Mouse (Mus musculus) ovary, postnatal 36 days (tissue): ENCODE measurements at regions not wholly inside any gene's neighbourhood (a gene's known extent, or its start where the extent isn't known, plus 50 kb on each side); places are given as distances from the start of the nearest gene placed in this dataset.
A peak's percentile ranks its signal among the peaks of the same experiment; 100 is the strongest.

Source experiments
- DNase-seq: peaks from one replicate; pipeline ENCODE4 v3.0.0; 2022; ENCODE audit warnings: low spot score, mixed read lengths

DNA sequence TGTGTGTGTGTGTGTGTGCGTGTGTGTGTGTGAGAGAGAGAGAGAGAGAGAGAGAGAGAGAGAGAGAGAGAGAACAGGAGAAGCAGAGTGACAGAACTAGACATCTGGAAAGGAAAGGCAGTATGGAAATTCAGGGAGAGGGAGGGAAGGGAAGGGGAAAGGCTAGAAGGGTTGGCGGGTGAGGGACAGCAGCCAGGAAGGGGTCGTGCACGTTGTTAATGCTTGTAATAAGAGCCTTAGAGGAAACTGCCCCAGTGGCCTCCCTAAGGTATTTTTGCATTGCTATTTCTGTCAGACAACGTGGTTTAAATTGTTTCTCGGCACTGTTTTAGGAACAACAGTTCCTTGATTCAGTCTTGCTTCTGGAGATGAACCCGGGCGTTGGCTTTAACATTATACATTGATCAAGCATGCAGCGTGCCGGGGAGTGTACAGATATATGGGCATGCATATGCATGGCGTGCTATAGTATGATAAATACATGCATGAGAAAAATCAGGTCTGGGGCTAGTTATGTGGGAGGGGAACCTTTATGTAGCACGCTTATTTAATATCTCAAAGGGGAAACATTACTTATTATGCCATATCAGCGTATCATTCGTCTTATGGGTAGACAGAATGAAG lies 52.6 kb upstream of the Ptgfrn start:
- no peak for DNase-seq

DNA sequence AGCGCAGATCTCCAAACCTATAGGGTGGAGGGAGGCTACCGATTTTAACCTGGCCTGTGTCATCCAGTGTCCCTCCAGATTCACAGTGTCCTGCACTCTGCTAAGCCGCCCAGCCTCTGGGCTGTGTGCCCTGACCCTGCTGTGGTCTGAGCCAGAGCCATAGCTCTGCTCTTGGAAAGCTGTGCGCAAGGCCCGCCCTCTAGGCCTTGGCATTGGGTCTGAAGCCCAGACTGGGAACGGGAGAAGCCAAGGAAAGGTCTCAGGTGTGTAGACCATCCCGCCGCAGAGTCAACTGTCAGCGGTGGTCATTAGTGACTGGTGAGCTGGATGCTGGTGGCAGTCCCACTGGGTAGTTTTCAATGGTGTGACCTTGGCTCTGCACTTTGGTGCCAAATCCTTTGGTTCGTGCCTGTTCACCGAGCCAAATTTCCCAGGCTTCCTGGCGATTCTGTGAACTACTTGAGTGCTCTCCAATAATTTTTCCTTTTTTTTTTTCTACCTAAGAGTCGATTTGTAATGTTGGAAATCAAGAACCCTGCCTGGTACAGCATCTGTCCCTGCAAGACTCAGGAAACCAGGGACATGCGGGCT lies 52.0 kb upstream of the Ptgfrn start:
- DNase-seq: peak; percentile 43

DNA sequence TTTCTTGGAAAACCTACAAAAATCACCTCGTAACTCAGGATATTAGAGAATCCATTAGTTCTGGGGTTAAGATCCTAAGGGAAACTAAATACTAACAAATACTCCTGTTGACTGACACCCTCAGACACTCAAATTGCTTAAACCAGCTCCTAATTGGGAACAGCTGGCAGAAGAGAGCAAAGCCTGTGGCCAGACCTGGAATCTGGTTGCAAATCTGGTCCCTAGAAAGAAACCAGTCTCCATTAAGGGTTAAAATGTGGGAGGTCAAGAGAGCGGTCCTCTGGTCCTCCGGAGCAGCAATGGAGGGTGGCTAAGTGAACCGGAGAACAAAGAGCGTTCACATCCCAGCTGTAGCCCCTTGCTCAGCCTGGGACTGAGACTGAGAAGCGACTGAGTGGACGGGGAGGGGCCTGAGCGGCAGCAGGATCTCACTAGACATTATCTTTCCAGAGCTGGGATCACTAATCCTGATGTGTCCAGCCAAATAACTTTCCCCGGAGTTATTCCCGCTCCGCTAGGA lies 51.4 kb upstream of the Ptgfrn start:
- no peak for DNase-seq
